Mouse (Mus musculus): Measurements from ENCODE around the gene Agpat3. TPM values are rescaled to one million over a fixed set of nuclear protein-coding genes. Genes with fewer than 3 reads are reported as not detected.
A peak's percentile ranks its signal among the peaks of the same experiment; 100 is the strongest.

The Agpat3 gene
- polyA plus RNA-seq, 1 experiment = 36.8 TPM

DNA sequence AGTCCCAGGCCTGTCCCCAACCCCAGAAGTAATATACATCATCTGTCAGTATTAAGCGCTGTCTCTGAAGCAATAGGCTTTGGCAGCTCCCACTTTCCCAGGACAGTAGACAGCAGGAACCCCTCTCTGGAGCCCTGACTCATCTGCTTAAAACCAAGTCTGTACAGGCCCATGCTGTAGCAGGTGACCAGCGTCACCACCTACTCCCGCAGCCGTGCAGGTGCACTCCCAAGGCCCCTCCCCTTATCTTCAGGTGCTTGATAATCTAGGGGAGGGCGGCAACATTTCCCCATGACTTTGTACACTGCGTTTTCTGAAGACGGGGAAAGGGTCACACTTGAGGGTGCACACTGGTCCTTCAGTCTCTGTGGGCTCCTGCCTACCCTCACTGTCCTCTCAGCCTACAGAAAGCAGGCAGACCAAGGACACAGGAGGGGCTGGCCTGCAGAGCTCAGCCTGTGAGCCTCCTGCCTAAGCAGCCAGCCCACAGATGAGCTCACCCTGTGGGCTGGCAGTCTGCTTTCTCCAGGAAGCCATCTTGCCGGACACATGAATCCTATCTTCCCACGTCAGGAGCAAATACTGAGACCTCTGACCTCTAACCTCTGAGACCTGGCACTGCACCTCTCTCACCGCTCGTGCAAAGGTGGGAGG lies 34.9 kb downstream of the Agpat3 start:
- Histone ChIP-seq H3K27ac (ENCODE audit: insufficient read depth, low read depth, low read length) (no peak overlapping the region), H3K4me3 (ENCODE audit: insufficient read depth, low read length) (no peak overlapping the region), H3K4me1 (ENCODE audit: control insufficient read depth, insufficient read depth, low read length) (peaks cover 8% of the 10 kb centered on the region)
- no peak for TF ChIP-seq CTCF (IDR thresholded peaks at IDR 0.05; ENCODE audit: low read depth, low read length)
- no peak for TF ChIP-seq POLR2A (IDR thresholded peaks at IDR 0.05; ENCODE audit: borderline replicate concordance, low read depth, low read length)

GRCm38 (mm10) chr10:78316228-78317087 lies 35.8 kb downstream of the Agpat3 start:
- Histone ChIP-seq H3K4me3 (ENCODE audit: insufficient read depth, low read length) (no peak overlapping the region), H3K4me1 (ENCODE audit: control insufficient read depth, insufficient read depth, low read length) (peaks cover 7% of the 10 kb centered on the region), H3K27ac (ENCODE audit: insufficient read depth, low read depth, low read length) (no peak overlapping the region)
- TF ChIP-seq CTCF (IDR thresholded peaks at IDR 0.05; ENCODE audit: low read depth, low read length) (no peak), POLR2A (IDR thresholded peaks at IDR 0.05; ENCODE audit: borderline replicate concordance, low read depth, low read length) (no peak)

GRCm38 (mm10) chr10:78315145-78315544 lies 37.1 kb downstream of the Agpat3 start:
- Histone ChIP-seq H3K4me3 (ENCODE audit: insufficient read depth, low read length) (no peak overlapping the region), H3K27ac (ENCODE audit: insufficient read depth, low read depth, low read length) (no peak overlapping the region), H3K4me1 (ENCODE audit: control insufficient read depth, insufficient read depth, low read length) (no peaks in the 10 kb centered on the region)
- no peak for TF ChIP-seq POLR2A (IDR thresholded peaks at IDR 0.05; ENCODE audit: borderline replicate concordance, low read depth, low read length)
- TF ChIP-seq CTCF (IDR thresholded peaks at IDR 0.05; ENCODE audit: low read depth, low read length) = no peak

- Histone ChIP-seq H3K4me3 (ENCODE audit: insufficient read depth, low read length) (no peak overlapping the region), H3K27ac (ENCODE audit: insufficient read depth, low read depth, low read length) (no peak overlapping the region), H3K4me1 (ENCODE audit: control insufficient read depth, insufficient read depth, low read length) (no peaks in the 10 kb centered on the region)
- TF ChIP-seq CTCF (IDR thresholded peaks at IDR 0.05; ENCODE audit: low read depth, low read length) (no peak), POLR2A (IDR thresholded peaks at IDR 0.05; ENCODE audit: borderline replicate concordance, low read depth, low read length) (no peak)
Observed at GRCm38 (mm10) chr10:78311886-78312635, 40.2 kb downstream of the Agpat3 start.

DNA sequence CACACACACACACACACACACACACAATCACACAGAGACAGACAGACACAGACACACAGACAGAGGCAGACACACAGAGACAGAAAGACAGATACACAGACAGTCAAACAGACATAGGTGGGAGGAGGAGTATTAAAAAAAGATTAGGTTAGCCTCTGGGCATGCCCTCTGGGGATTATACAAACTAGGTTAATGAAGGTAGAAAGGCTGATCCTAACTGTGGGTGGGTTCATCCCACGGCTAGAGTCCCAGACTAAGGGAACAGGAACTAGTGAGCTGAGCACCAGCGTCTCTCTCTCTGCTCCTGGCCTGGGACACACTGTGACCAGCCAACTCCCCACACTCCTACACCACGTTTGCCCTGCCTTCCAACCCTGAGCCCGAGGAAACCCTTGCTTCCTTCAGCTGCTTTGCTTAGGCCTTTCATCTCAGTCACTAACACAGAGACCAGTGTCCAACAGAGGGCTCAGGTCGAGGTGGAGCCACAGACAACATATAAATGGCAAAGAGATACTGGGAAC lies 41.5 kb downstream of the Agpat3 start:
- no peak overlapping the region for H3K27ac ChIP-seq (ENCODE audit: insufficient read depth, low read depth, low read length)
- H3K4me3 ChIP-seq (ENCODE audit: insufficient read depth, low read length) = no peak overlapping the region
- H3K4me1 ChIP-seq (ENCODE audit: control insufficient read depth, insufficient read depth, low read length) = peaks cover 1% of the 10 kb centered on the region
- TF ChIP-seq POLR2A (IDR thresholded peaks at IDR 0.05; ENCODE audit: borderline replicate concordance, low read depth, low read length) (no peak), CTCF (IDR thresholded peaks at IDR 0.05; ENCODE audit: low read depth, low read length) (no peak)

DNA sequence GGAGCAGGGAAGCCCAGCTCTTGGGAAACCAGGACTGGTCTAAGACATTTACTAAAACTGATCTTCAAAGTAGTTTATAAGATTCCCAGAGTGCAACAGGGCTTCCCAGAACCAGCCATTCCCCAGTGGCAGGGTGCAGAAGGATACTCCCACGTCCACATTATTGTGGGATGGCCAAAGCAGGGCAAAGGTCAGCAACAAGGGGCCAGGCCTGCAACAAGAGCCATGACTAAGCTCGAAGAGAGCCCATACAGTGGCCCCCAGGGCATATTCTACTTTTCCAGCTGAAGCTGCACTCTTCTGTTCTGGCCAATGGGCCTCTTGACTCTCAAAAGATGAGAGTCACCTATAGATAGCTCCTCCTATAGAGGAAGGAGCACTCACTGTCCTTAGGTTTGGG lies 43.7 kb downstream of the Agpat3 start:
- Histone ChIP-seq H3K4me1 (ENCODE audit: control insufficient read depth, insufficient read depth, low read length) (peaks cover 19% of the 10 kb centered on the region), H3K27ac (ENCODE audit: insufficient read depth, low read depth, low read length) (no peak overlapping the region), H3K4me3 (ENCODE audit: insufficient read depth, low read length) (no peak overlapping the region)
- no peak for TF ChIP-seq POLR2A (IDR thresholded peaks at IDR 0.05; ENCODE audit: borderline replicate concordance, low read depth, low read length)
- TF ChIP-seq CTCF (IDR thresholded peaks at IDR 0.05; ENCODE audit: low read depth, low read length) = no peak

- Histone ChIP-seq H3K4me1 (ENCODE audit: control insufficient read depth, insufficient read depth, low read length) (peaks cover 19% of the 10 kb centered on the region), H3K27ac (ENCODE audit: insufficient read depth, low read depth, low read length) (no peak overlapping the region), H3K4me3 (ENCODE audit: insufficient read depth, low read length) (no peak overlapping the region)
- TF ChIP-seq CTCF (IDR thresholded peaks at IDR 0.05; ENCODE audit: low read depth, low read length) (no peak), POLR2A (IDR thresholded peaks at IDR 0.05; ENCODE audit: borderline replicate concordance, low read depth, low read length) (no peak)
Observed at GRCm38 (mm10) chr10:78307391-78307790, 44.9 kb downstream of the Agpat3 start.

DNA sequence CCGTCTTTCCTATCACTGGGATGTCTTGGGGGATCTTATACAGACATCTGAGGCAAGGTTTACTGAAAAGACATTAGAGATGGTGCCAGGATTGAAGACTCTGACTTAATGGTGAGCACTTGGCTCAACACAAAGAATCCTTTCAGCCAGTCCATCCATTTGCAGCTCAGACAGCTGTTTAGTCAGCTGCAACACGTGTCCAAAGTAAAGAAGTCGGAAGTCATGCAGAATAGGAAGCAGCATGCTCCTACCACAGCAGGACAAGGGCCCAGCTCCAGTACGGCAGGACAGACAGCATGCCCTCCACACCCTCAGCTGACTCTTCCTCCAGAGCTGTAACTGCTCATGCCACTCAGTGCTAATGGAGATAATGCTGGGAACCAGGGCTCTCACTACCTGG lies 46.3 kb downstream of the Agpat3 start:
- Histone ChIP-seq H3K4me1 (ENCODE audit: control insufficient read depth, insufficient read depth, low read length) (peaks cover 19% of the 10 kb centered on the region), H3K27ac (ENCODE audit: insufficient read depth, low read depth, low read length) (no peak overlapping the region), H3K4me3 (ENCODE audit: insufficient read depth, low read length) (no peak overlapping the region)
- TF ChIP-seq CTCF (IDR thresholded peaks at IDR 0.05; ENCODE audit: low read depth, low read length) (no peak), POLR2A (IDR thresholded peaks at IDR 0.05; ENCODE audit: borderline replicate concordance, low read depth, low read length) (no peak)

DNA sequence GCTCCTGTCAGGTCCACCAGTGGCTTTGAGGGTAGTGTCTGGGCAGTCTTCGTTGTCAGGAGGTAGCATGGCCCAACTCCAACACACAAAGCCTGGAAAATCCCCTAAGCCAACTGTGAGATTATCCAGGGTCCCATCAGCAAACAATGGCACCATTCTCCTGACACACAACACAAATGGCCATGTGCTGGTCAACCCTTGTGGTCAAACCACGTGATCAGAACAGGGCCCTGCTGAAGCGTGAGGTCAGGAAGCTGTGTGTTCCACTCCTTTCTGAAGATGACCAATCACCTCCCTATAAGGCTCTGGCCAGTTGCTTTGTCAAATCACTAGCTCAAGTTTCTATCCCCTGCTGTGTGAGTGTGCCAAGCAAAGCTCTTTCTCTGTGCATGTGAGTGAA lies 47.3 kb downstream of the Agpat3 start:
- Histone ChIP-seq H3K4me1 (ENCODE audit: control insufficient read depth, insufficient read depth, low read length) (peaks cover 23% of the 10 kb centered on the region), H3K4me3 (ENCODE audit: insufficient read depth, low read length) (no peak overlapping the region), H3K27ac (ENCODE audit: insufficient read depth, low read depth, low read length) (0 out of 2 replicates have a peak overlapping the region, but pooled peaks have one; percentile 14)
- TF ChIP-seq CTCF (IDR thresholded peaks at IDR 0.05; ENCODE audit: low read depth, low read length) (no peak), POLR2A (IDR thresholded peaks at IDR 0.05; ENCODE audit: borderline replicate concordance, low read depth, low read length) (no peak)
